Mouse (Mus musculus): ENCODE data around the gene Synm. TPM values are rescaled to one million over a fixed set of nuclear protein-coding genes. Genes with fewer than 3 reads are reported as not detected.
A peak's percentile ranks its signal among the peaks of the same experiment; 100 is the strongest.

Gene Synm
- polyA plus RNA-seq (2012; ENCODE audit: insufficient read depth, insufficient read length, missing spikeins): 0.24 TPM in 1 of 2 replicates, not detected in the other

DNA sequence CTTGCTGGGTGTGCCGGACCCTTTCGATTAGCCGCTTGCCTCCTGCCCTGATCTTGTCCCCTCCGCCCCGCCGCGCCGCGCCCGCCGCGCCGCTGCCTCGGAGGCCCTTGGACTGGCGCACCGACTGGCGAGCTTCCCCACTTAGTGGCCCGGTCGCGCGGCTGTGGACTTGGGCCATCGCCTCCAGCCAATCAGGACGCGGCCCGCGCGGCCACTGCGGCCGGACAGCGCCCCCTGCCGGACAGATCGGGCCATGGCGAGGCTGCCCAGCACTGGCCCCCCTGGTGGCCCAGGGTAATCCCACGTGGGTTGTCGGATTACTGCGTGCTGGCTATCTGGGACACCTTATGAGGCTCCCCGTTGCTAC is at the start of gene Synm:
Synm (minus strand) TSS at position 114 of the 367 bp plus-strand sequence.
- Histone ChIP-seq H3K4me3 (ENCODE audit: insufficient read depth, low read length) (peak within 1 kb of the TSS; percentile 46), H3K4me1 (ENCODE audit: control insufficient read depth, insufficient read depth, low read length) (no peaks in the 10 kb centered on the region), H3K27ac (ENCODE audit: insufficient read depth, low read depth, low read length) (no peak within 1 kb of the TSS)
- TF ChIP-seq CTCF (IDR thresholded peaks at IDR 0.05; ENCODE audit: low read depth, low read length): peak; percentile 74
- no peak for TF ChIP-seq POLR2A (IDR thresholded peaks at IDR 0.05; ENCODE audit: borderline replicate concordance, low read depth, low read length)

DNA sequence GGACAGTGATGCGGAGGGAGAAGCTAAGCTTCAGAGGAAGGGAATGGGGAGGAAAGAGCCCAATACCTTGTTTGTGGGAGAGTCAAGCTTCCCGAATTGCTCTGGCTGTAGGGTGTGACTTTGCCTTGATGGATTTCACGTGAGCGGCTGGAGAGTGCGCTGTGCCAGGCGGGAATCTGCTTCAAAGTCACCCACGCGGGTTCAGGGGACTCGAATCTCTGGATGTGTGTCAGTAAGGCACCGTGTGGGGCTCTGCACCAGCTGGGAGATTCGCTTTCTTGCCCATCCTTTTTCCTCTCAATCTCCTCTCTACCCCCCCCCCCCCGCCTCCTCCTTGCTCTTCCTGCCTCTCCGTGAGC is 44.3 kb upstream of the Synm start:
- Histone ChIP-seq H3K4me3 (ENCODE audit: insufficient read depth, low read length) (no peak overlapping the region), H3K4me1 (ENCODE audit: control insufficient read depth, insufficient read depth, low read length) (no peaks in the 10 kb centered on the region), H3K27ac (ENCODE audit: insufficient read depth, low read depth, low read length) (no peak overlapping the region)
- TF ChIP-seq CTCF (IDR thresholded peaks at IDR 0.05; ENCODE audit: low read depth, low read length): no peak
- TF ChIP-seq POLR2A (IDR thresholded peaks at IDR 0.05; ENCODE audit: borderline replicate concordance, low read depth, low read length): no peak

DNA sequence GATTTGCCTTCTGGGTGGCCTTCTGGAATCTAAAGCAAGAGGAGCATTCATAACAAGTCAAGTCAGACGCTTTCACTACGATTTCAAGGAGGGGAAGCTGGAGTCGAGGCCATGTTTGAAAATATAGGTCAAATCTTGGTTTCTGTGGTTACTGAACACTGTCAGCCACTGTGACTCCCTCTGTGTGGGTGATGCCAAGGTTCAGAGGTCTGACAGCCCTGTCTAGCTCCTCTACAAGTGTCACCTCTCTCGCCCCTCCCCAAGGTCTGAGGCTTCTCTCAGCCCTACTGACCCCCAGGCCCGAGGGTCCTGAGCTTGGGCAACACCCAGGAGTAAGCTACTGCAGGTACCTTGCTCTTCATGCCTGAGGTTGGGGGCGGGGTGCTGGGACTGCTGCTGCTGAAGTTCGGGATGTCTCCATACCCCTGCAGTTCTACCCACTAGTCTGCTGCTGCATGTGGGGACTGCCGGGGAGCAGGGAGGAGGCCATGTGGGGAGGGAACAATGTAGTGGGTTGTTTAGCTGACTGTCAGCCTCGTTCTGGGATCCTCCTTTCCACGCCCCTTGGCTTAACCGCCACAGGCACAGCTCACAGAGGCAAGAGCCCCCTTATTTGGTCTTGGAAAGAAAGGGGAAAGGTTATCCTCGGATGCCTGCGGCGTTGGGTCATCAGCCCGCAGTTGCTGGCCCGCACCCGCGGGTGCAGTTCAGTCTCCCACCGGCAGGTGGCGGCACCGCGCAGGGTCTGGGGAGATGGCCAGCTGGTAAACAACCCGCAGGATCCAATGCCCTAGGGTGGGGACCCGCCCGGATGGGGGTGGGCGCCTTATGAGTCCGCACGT is 43.7 kb upstream of the Synm start:
- TF ChIP-seq POLR2A (IDR thresholded peaks at IDR 0.05; ENCODE audit: borderline replicate concordance, low read depth, low read length): no peak
- TF ChIP-seq CTCF (IDR thresholded peaks at IDR 0.05; ENCODE audit: low read depth, low read length): peak; percentile 59
- no peaks in the 10 kb centered on the region for H3K4me1 ChIP-seq (ENCODE audit: control insufficient read depth, insufficient read depth, low read length)
- H3K4me3 ChIP-seq (ENCODE audit: insufficient read depth, low read length): no peak overlapping the region
- no peak overlapping the region for H3K27ac ChIP-seq (ENCODE audit: insufficient read depth, low read depth, low read length)

DNA sequence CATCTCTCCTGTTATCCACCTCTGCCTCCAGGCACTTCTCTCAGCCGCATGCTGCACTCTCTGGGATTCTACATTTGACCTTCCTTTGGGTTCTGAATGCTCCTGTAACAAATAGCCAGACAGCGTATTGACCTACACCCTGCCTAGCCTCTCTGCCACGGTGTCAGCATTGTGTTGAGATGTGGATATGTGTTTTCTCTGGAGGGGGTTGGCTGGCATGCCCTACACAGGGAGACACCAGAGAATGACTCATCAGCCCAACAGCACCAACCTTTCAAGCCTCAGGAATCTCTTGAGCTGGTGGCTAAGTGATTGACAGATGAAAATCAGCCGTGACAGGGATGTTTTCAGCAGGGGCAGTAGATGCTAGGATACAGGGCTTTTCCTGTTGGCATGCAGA is 41.5 kb upstream of the Synm start:
- no peak overlapping the region for H3K27ac ChIP-seq (ENCODE audit: insufficient read depth, low read depth, low read length)
- H3K4me1 ChIP-seq (ENCODE audit: control insufficient read depth, insufficient read depth, low read length): no peaks in the 10 kb centered on the region
- TF ChIP-seq CTCF (IDR thresholded peaks at IDR 0.05; ENCODE audit: low read depth, low read length) (no peak), POLR2A (IDR thresholded peaks at IDR 0.05; ENCODE audit: borderline replicate concordance, low read depth, low read length) (no peak)
- H3K4me3 ChIP-seq (ENCODE audit: insufficient read depth, low read length): no peak overlapping the region

DNA sequence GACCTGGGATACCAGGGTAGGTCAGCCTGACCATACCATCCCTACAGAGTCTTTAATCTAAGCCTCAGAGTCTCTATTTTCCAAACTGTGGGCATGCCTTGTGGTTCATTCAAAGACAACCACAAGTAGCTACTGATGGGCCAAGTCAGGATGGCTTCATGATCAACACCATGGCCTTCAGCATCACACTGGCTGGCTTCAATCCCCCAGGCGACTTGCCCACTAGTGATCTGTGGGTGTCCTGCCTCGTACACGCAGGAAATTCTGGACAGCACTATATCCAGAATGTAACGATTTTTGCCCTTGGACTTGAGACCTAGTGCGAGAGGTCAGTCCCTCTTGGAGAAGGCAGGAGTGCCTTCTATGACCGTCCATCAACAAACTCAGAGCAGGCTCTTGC is 41.0 kb upstream of the Synm start:
- H3K4me1 ChIP-seq (ENCODE audit: control insufficient read depth, insufficient read depth, low read length): no peaks in the 10 kb centered on the region
- TF ChIP-seq POLR2A (IDR thresholded peaks at IDR 0.05; ENCODE audit: borderline replicate concordance, low read depth, low read length): no peak
- TF ChIP-seq CTCF (IDR thresholded peaks at IDR 0.05; ENCODE audit: low read depth, low read length): no peak
- H3K4me3 ChIP-seq (ENCODE audit: insufficient read depth, low read length): no peak overlapping the region
- no peak overlapping the region for H3K27ac ChIP-seq (ENCODE audit: insufficient read depth, low read depth, low read length)

DNA sequence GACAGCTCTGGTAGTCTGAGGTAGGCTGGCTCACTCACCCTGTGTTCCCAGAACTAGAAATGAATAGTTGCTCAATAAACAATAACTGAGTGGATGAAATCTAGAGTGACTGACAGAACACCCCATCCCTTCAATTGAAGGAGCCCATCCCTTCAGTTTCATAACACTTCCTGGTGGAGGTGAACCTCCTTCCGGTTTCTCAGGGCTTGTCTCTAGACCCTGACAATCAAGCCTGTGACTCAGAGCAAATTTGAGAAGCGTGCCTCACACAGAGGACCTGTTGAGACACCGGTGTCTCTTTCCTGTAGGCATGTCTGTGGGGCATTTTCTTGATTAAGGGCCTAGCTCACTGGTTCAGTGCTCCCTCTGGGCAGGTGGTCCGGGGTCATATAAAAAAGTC is 38.9 kb upstream of the Synm start:
- Histone ChIP-seq H3K4me1 (ENCODE audit: control insufficient read depth, insufficient read depth, low read length) (no peaks in the 10 kb centered on the region), H3K4me3 (ENCODE audit: insufficient read depth, low read length) (no peak overlapping the region), H3K27ac (ENCODE audit: insufficient read depth, low read depth, low read length) (no peak overlapping the region)
- no peak for TF ChIP-seq POLR2A (IDR thresholded peaks at IDR 0.05; ENCODE audit: borderline replicate concordance, low read depth, low read length)
- no peak for TF ChIP-seq CTCF (IDR thresholded peaks at IDR 0.05; ENCODE audit: low read depth, low read length)

DNA sequence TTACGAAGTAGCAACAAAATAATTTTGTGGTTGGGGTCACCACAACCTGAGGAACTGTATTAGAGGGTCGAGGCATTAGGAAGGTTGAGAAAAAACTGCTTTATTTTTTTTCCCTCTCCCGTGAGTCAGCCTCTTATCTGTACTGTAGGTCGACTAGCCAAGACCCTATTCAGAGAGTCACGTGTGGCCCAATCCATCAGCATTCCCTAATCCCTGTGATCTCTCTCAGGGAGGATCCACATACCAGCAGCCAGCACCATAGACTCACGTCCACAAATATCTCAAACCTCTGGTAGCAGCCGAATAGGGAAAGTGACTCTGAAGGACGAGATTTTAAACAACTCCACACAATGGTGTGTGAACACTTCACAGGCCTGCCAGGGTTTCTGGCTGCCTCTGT is 37.5 kb upstream of the Synm start:
- TF ChIP-seq CTCF (IDR thresholded peaks at IDR 0.05; ENCODE audit: low read depth, low read length) (no peak), POLR2A (IDR thresholded peaks at IDR 0.05; ENCODE audit: borderline replicate concordance, low read depth, low read length) (no peak)
- no peak overlapping the region for H3K4me3 ChIP-seq (ENCODE audit: insufficient read depth, low read length)
- no peak overlapping the region for H3K27ac ChIP-seq (ENCODE audit: insufficient read depth, low read depth, low read length)
- no peaks in the 10 kb centered on the region for H3K4me1 ChIP-seq (ENCODE audit: control insufficient read depth, insufficient read depth, low read length)

DNA sequence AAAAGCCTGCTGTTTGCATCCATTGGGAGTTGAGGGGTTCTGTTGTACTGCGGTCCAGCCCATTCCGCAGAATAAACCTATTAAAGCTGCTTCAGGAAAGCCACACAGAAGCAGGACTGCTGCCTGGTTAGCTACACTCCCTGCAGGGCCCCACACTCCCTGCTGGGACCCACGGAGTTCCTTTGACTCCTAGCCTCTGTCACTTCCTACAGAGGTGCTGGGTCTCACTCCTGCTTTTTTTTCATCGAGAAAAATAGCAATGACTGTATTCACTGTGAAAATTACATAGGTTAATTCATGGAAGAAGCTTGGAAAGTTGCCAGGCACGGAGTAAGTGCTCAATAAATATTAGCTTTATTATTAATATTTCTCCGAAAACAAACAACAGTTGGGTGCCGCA is 33.9 kb upstream of the Synm start:
- TF ChIP-seq POLR2A (IDR thresholded peaks at IDR 0.05; ENCODE audit: borderline replicate concordance, low read depth, low read length): no peak
- no peak for TF ChIP-seq CTCF (IDR thresholded peaks at IDR 0.05; ENCODE audit: low read depth, low read length)
- Histone ChIP-seq H3K27ac (ENCODE audit: insufficient read depth, low read depth, low read length) (no peak overlapping the region), H3K4me3 (ENCODE audit: insufficient read depth, low read length) (no peak overlapping the region), H3K4me1 (ENCODE audit: control insufficient read depth, insufficient read depth, low read length) (no peaks in the 10 kb centered on the region)

DNA sequence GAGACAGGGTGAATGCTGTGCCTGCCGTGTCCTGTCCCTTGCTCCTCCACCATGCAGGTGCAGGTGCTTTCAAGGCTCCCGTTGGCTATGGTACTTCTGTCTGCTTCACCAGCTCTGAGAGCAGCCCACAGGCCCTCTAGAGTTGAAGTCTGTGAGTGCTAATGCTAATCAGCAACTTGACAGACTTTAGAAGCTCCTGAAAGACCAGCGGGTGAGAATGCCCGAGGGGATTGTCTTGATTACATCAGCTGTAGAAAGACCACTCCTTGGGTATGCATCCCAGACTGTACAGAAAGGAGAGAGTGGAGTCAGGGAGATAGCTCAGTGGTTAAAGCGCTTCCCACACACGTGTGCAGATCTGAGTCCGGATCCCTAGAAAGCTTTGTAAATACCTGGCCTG is 31.7 kb upstream of the Synm start:
- H3K27ac ChIP-seq (ENCODE audit: insufficient read depth, low read depth, low read length): no peak overlapping the region
- no peak overlapping the region for H3K4me3 ChIP-seq (ENCODE audit: insufficient read depth, low read length)
- no peak for TF ChIP-seq POLR2A (IDR thresholded peaks at IDR 0.05; ENCODE audit: borderline replicate concordance, low read depth, low read length)
- TF ChIP-seq CTCF (IDR thresholded peaks at IDR 0.05; ENCODE audit: low read depth, low read length): no peak
- no peaks in the 10 kb centered on the region for H3K4me1 ChIP-seq (ENCODE audit: control insufficient read depth, insufficient read depth, low read length)

DNA sequence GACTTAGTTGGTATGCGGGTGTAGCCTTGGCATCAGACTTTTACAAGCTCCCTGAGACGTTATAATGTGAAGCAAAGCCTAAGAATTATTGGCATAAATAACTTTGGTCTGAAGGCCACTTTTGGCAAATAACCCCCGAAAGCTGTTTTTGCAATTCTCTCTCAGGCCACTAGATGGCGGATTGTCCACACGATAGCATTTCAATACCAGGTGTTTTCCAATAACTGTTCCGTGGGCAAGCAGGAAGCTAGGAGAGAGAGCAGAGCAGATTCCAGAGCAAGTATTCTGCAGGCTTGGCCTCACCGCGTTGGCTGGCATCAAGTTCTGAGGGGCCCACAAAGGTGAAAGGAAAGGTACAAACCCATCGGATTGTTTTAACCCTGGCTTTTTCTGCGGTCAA is 29.2 kb upstream of the Synm start:
- H3K27ac ChIP-seq (ENCODE audit: insufficient read depth, low read depth, low read length): no peak overlapping the region
- no peak overlapping the region for H3K4me3 ChIP-seq (ENCODE audit: insufficient read depth, low read length)
- no peaks in the 10 kb centered on the region for H3K4me1 ChIP-seq (ENCODE audit: control insufficient read depth, insufficient read depth, low read length)
- TF ChIP-seq POLR2A (IDR thresholded peaks at IDR 0.05; ENCODE audit: borderline replicate concordance, low read depth, low read length) (no peak), CTCF (IDR thresholded peaks at IDR 0.05; ENCODE audit: low read depth, low read length) (peak; percentile 75)

All from bone marrow macrophage, adult 2 months (primary cell).